Mouse (Mus musculus) R1 (cell line): ENCODE results near the gene Tns1.

Experiments
- DNase-seq: peaks from one replicate; pipeline ENCODE4 v3.0.0-alpha.2; 2018; ENCODE audit warnings: low read depth, low spot score

Tns1 gene

GRCm38 (mm10) chr1:74033407-74033806 lies 90.8 kb downstream of the Tns1 start:
- DNase-seq: no peak

- DNase-seq: no peak
Observed at GRCm38 (mm10) chr1:74032966-74033365, 91.3 kb downstream of the Tns1 start.

- DNase-seq: no peak
Observed at GRCm38 (mm10) chr1:74031771-74032609, 92.3 kb downstream of the Tns1 start.

- peak; percentile 83 for DNase-seq
Observed at GRCm38 (mm10) chr1:74030901-74031360, 93.3 kb downstream of the Tns1 start.

- DNase-seq: no peak
Observed at GRCm38 (mm10) chr1:74030285-74030684, 94.0 kb downstream of the Tns1 start.

GRCm38 (mm10) chr1:74029669-74030068 lies 94.6 kb downstream of the Tns1 start:
- no peak for DNase-seq

GRCm38 (mm10) chr1:74028881-74029266 lies 95.4 kb downstream of the Tns1 start:
- no peak for DNase-seq

GRCm38 (mm10) chr1:74028118-74028880 lies 96.0 kb downstream of the Tns1 start:
- DNase-seq: no peak

- DNase-seq: peak; percentile 30
Observed at GRCm38 (mm10) chr1:74027559-74028091, 96.6 kb downstream of the Tns1 start.

- DNase-seq: peak; percentile 60
Observed at GRCm38 (mm10) chr1:74026703-74027195, 97.5 kb downstream of the Tns1 start.

GRCm38 (mm10) chr1:74025651-74026226 lies 98.5 kb downstream of the Tns1 start:
- no peak for DNase-seq

- no peak for DNase-seq
Observed at GRCm38 (mm10) chr1:74025227-74025626, 99.0 kb downstream of the Tns1 start.

- DNase-seq: peak; percentile 68
Observed at GRCm38 (mm10) chr1:74024452-74025190, 99.6 kb downstream of the Tns1 start.

- no peak for DNase-seq
Observed at GRCm38 (mm10) chr1:74022998-74023397, 101.3 kb downstream of the Tns1 start.

GRCm38 (mm10) chr1:74022536-74022935 lies 101.7 kb downstream of the Tns1 start:
- no peak for DNase-seq

GRCm38 (mm10) chr1:74020235-74020634 lies 104.0 kb downstream of the Tns1 start:
- DNase-seq: peak; percentile 36

- no peak for DNase-seq
Observed at GRCm38 (mm10) chr1:74017399-74018172, 106.7 kb downstream of the Tns1 start.

- no peak for DNase-seq
Observed at GRCm38 (mm10) chr1:74016618-74017017, 107.6 kb downstream of the Tns1 start.

GRCm38 (mm10) chr1:74015513-74016234 lies 108.6 kb downstream of the Tns1 start:
- no peak for DNase-seq
